In the genomic region with DNA sequence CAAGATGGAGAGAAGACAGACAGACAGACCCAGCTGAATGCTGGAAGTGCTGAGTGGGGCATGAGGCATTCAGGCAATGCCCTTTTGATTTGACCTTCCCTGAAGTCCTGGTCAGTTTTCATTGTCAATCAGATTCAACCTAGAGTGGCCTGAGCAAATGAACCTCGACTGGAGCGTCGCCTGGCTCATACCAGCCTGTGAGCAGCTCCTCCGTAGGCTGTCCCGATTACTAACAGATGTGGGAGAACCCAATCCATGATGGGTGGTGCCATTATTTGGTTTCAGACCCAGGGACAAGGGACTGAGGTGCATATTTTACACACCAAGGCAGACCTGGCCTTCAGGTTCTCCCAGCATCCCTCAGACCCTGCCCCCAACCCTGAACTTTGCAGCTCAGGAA, we compare ENCODE assay signal across 20 mouse cellular contexts. TPM values are rescaled to one million over a fixed set of nuclear protein-coding genes. Genes with fewer than 3 reads are reported as not detected.
"Had no signal": no experiment of that assay in that cellular context is flagged by ENCODE, and none has a peak within 500 bp of the region (broad histone marks: within the 10 kb centered on the region; RNA-seq: fewer than 3 reads in every experiment).

No protein-coding gene starts in this region.

- H3K27ac ChIP-seq: layer of hippocampus, adult 2 months; liver, embryonic 13.5 days; midbrain, embryonic 12.5 days; neural tube, embryonic 13.5 days; stomach, embryonic 15.5 days had no signal

- H3K36me3 ChIP-seq: liver, embryonic 13.5 days; midbrain, embryonic 12.5 days; neural tube, embryonic 13.5 days; stomach, embryonic 15.5 days had no signal

- DNase-seq: kidney, adult 11 months; kidney, adult 8-10 months; kidney, postnatal 25 days; layer of hippocampus, adult 9-11 months; liver, embryonic 13.5 days; lung, adult 2 months; lung, postnatal 14 days; lung, postnatal 4 days; retina, postnatal 1 day; right cerebral cortex, postnatal 14 days; spleen, adult 18-20 months; thymus, postnatal 25 days had no signal

- H3K4me2 ChIP-seq: liver, embryonic 13.5 days; midbrain, embryonic 12.5 days; neural tube, embryonic 13.5 days; stomach, embryonic 15.5 days had no signal

- H3K4me3 ChIP-seq: layer of hippocampus, adult 2 months; liver, embryonic 13.5 days; midbrain, embryonic 12.5 days; myocyte; neural tube, embryonic 13.5 days; stomach, embryonic 15.5 days had no signal

- H3K27me3 ChIP-seq: stomach, embryonic 15.5 days had no signal

- H3K9me3 ChIP-seq: liver, embryonic 13.5 days; midbrain, embryonic 12.5 days; neural tube, embryonic 13.5 days; stomach, embryonic 15.5 days had no signal

- H3K9ac ChIP-seq: liver, embryonic 13.5 days; midbrain, embryonic 12.5 days; neural tube, embryonic 13.5 days; stomach, embryonic 15.5 days had no signal

- ATAC-seq: midbrain, embryonic 16.5 days had no signal

RNA-seq across cellular contexts. Expression of gene Kazn, which starts 1.7 kb away (rescaled TPM):
- total RNA-seq: monocyte, adult 5-6 weeks; neutrophil, adult 5-6 weeks had no signal
- polyA plus RNA-seq: myocyte had no signal
